Mouse (Mus musculus) small intestine, adult 2 months (tissue): ENCODE results near the gene Tatdn2.

Experiments used
- CTCF ChIP-seq: fragments of 200-500 bp; IDR thresholded peaks from 2 replicates; pipeline ENCODE4 v1.5.1; 2012; ENCODE audit warnings: low read depth, mild to moderate bottlenecking, control low read depth, inconsistent platforms, low read length, moderate library complexity, mixed read lengths; ENCODE audit not compliant: insufficient replicate concordance, insufficient read length; ENCODE audit errors: extremely low read depth
- POLR2A ChIP-seq: fragments of 200-500 bp; IDR thresholded peaks from 2 replicates; pipeline ENCODE4 v1.6.1; 2012; ENCODE audit warnings: low read depth, mild to moderate bottlenecking, control low read depth, inconsistent platforms, low read length, moderate library complexity

DNA sequence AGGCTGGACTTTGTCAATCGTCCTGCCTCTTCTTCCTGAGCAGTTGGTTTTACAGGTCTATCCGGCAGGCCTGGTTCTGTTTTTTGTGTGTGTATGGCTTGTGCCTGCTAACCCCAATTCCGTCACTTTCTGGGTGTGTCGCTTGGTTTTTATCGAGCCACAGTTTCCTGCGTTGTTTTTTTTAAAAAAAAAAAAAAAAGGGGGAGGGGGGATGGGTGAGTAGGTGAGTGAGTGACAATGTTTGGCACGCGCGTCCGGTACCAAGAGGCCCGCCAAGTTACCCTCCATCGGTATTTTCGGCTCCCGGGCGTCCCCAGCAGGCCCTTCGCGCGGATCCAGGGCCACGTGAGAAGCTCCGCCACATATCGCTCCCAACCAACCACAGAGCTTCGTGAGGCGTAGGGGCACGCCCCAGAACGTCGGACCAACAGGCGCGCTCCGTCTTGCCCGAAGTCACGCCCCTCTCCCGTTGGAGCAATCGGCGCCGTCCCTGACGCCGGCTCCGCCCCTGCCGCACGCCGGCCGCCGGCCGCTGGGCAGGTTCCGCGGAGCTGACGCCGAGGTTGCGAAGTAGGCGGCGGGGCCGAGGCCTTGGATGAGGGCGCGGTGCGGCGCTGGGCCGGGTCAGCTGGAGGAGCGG, at the start of gene Tatdn2:
- TF ChIP-seq POLR2A = peak; percentile 1; the same call in 1 of the 2 replicates
- no peak for TF ChIP-seq CTCF
